Mouse (Mus musculus) cerebellum, postnatal 14 days (tissue): ENCODE measurements at regions not wholly inside any gene's neighbourhood (a gene's known extent, or its start where the extent isn't known, plus 50 kb on each side); places are given as distances from the start of the nearest gene placed in this dataset.
A peak's percentile ranks its signal among the peaks of the same experiment; 100 is the strongest.

Experiments
- DNase-seq, 2 experiments: peaks; one replicate each; pipeline ENCODE4 v3.0.0; 2021; ENCODE audit warnings: mixed read lengths in 2 of 2

DNA sequence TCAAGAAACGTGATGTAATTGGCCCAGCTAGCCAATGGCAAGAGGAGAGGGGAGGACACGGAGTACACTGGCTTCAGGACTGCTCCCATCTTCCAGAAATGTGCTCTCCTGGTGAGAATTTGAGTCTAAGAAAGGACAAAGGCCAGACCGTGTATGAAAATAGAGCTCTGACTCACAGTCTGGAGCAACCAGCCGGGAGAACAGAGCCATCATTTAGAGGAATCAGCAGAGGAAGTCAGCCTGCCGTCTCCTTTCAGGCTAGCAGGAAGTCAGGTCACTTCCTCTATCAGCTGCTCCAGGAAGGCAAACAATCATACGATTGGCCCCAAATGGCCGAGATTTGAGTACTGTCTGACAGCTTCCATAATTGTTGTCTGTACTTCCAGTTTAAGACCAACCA, 119.0 kb upstream of the Tmpo start:
- no peak for DNase-seq

DNA sequence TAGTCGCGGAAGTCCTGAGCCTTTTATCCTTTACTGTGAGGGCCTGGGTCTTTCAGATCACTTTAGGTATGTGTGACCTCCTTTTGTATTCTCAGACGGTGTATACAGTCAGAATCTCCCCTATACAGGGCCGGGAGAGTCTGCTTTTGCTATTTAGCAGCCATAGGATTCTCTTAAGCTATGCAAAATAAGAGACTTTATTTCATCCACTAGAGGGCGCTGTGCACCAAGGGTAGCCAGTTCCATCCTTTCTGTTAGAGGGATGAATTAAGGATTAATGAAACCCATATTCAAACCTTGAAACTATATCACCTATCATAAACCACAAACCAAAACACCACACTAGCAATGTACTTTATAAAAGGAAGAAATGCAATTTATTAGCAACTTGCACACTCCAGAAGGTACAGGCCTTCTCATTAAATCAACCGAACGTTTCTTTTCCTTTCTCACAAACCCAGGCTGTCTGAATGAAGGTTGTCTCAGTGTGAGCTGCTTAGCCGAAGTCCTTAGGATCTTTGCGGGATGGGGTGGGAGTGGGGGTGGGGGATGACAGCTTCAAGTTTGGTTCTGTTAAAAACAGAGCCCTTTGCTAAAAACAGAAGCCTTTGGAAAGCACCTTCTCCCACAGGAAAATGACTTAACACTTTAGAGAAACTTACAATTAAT, 116.8 kb upstream of the Tmpo start:
- DNase-seq, result peak; percentile 83 to 85

DNA sequence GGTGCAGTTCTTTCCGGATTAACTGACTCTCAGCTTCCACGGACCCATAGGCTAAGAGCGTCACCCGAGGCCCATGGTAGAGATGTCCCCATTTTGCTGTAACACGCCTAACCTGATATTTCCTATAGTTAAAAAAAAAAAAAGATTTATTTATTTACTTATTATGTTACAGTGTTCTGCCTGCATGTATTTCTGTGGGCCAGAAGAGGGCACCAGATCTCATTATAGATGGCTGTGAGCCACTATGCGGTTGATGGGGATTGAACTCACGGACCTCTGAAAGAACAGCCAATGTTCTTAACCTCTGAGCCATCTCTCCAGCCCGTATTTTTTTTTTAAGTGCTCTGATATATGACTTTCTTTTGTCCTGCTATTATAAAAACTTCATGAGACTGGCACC, 114.2 kb upstream of the Tmpo start:
- DNase-seq, result no peak

DNA sequence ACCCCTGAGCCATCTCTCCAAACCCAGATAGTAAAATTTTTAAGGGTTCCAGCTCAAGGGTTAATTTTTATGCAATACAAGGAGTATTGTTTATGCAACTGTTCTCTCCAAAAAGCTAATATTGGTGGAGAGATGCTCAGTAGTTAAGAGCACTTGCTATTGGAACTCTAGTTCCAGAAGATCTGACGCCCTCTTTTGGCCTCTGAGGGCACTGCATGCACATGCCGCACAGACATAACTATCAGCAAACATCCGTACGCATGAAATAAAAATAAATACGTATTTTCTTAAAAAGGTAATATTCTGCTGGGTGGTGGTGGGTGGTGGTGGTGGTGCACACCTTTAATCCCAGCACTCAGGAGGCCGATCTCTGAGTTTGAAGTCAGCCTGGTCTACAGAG, 112.1 kb upstream of the Tmpo start:
- peak in 1 of 2 experiments; percentile 18 for DNase-seq

DNA sequence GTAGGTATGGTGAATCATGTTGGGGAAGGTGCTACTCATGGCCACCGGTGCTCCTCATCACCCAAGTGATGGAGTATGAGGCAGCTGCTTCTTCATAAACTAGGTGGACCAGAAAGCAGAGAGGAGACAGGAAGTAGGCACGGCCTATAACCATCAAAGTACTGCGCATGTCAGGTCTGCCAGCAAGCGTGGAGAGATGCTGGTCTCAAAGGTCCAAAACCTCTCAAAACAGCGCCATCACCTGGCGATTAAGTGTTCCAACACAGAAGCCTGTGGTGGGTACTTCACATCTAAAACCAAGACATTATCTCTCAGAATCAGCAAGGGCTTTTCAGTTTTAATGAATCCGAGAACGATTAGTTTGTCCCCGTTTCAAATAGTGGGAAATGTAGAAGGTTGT, 103.1 kb upstream of the Tmpo start:
- no peak for DNase-seq

GRCm38 (mm10) chr10:91270955-91271741, 90.0 kb upstream of the Tmpo start:
- peak; percentile 92 to 94 for DNase-seq

- DNase-seq, result peak; percentile 58 to 74
These were observed 89.3 kb upstream of the Tmpo start for GRCm38 (mm10) chr10:91270268-91270954.

DNA sequence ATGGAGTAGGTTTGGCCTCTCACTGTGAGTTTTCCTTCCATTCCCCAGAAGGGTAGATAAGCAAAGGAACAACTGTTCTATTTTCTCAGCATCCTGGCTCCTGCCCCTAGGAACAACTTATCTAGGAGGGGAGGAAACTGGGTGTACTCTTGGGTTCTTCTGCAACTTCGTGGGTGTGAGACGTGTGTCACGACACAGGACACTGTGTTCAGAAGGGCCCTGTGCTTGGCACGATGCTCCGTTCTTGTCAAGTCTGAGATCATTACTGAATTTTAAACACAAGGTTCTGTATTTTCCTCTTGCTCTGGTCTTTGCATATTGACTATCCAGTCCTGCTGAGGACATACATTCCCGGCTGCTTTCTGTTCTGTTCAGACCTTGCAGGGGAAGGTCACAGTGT, 86.8 kb upstream of the Tmpo start:
- DNase-seq, result no peak

DNA sequence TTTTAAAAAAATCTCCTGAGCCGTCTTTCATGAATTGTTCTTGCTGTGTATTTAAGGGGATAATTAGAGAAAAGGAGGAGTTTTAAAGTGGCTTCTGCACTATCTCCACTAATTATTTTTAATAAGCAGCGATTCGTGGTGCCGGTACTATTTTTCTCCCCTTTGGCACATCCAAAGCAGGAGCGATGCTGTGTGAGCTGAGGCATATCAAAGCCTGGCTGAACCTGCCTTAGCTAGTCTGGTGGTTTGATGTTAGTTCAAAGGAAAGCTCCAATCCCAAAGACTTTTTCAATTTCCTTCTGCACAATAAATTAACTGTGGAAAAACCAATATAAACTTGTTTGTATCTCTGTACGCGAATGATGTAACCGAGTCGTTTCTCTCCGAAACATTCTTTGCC, 79.3 kb upstream of the Tmpo start:
- DNase-seq, result no peak

DNA sequence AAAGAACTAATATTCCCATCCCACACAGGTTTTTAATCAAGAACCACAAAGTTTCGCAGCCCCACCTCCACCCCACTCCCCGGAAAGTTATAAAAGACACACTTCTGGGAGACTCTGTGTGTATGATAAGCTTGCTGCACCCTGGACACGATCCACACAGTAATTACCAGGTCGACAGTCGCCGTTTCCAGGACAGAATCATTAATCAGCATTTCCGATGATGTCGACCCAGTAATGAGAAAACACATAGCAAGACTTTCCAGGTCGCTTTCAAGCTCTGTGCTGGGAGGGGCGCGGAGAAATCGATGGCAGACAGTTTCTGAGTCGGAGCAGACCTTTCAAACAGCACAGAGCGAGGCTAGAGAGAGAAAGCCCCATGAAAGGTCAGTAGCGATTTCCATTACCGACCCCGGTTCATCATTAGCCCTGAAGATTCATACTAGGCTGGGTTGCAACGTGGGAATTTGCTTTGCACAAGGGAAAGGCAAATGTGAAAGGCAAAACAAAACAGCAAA, 68.6 kb upstream of the Tmpo start:
- DNase-seq, result no peak

DNA sequence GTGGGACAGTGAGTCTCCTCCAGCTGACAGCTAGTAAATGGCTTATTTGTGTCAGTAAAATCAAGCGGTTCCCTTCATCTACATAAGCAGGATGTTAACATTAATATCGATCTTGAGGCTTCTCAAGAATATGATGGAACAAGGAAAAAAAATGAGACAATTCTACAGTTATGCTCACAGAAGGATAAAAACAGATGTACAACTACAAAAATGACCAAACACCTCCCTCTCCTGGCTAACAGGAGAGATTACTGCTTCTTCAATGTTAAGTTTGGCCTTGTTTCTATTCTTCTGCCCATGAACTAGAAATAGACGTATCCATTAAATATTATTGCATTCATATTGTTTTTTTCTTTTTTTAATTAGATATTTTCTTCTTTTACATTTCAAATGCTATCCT, 63.2 kb upstream of the Tmpo start:
- no peak for DNase-seq

DNA sequence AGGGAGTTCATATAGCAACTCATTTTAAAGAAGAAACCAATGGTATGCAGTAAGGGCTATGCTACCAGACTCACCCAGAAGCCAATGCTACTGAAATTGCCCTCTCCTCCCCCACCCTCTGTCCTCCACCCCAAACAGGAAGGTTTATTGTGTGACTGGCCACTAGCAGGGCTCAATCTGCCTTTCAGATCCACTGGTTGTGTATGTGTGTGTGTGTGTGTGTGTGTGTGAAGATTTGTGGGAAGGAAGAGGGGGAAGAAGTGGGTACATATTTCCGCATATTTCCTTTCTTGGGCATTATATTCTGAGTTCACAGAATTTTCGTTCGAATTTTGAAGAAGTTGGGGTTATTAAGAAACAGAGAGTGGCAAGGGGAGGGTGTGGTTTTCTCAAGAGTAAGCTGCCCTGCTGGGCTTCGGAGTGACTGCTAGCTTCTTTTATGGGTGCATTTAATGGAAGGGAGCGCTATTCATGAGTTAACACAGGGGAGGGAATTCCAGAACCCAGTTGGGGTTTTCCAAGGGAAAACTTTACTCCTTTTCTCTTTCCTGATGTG, 61.5 kb upstream of the Tmpo start:
- DNase-seq, result no peak

DNA sequence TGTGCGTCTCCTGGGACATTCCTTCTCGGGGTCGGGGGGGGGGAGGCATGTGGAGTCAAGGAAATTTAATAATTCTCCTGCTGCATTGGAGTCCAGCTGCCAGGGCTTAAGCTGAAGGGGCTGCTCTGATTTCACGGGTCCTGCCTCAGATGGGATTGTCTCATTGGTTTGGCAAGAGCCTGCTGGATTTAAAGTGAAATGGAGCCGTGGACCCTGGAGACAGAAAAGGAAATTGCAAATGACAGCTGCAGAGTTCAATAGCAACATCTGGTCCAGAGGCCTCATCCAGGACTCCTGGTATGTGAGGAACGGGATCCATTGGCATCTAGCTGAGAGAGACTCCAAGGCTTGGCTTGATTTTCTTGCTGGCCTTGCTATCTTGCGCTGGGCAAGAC, 60.5 kb upstream of the Tmpo start:
- DNase-seq, result no peak

DNA sequence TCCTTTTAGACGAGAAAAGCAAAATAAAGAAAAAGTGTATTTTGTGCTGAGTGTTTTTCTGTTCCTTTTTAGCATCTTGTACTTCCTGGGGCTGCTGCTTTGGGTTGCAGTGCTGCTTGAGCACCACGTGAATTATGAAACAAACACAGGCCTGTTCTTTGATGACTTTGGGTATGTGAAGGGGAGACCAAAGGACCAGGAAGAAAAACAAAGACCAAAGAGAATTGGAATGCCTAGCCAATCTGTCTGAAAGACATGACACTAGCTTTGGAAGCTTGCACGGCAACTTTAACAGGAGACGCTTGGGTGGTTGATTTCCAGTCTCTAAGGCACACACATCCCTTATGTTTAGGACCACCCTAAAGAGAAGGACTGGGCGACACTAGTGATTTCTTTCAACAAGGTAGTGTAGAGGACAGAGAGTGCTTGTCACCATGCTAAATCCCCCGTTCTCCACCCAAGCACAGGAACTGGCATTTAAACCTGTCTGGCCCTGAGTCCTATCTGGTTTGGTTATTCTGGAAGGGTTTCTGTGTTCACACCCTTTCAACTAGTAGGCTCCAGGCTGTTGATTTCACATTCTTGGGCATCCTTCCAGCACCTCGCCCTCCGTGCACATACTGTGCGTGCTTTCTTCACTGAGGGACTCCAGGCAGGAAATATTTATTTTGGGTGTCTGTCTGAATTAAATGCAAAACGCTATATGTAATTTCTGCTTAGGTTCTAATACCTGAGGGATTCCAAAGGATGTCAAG, 59.9 kb upstream of the Tmpo start:
- DNase-seq, result peak; percentile 28 to 35

DNA sequence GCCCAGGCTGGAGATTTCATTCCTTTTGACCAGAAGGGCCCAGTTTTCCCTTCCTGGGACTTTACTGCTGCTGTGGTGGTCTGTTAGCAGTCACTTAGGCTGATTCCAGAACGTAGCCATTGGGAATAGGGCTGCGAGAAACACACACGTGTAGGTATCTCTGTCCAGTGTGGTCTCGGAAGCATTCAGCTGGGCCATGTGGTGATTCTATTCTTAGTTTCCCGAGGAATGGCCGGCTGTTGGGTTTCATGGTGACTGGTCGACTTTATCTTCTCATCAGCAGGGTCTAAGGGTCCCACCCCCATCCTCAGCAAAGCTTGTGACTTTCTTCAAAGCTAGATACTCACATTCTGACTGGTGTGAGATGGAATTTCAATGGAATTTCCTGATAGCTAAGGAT, 59.2 kb upstream of the Tmpo start:
- no peak for DNase-seq

DNA sequence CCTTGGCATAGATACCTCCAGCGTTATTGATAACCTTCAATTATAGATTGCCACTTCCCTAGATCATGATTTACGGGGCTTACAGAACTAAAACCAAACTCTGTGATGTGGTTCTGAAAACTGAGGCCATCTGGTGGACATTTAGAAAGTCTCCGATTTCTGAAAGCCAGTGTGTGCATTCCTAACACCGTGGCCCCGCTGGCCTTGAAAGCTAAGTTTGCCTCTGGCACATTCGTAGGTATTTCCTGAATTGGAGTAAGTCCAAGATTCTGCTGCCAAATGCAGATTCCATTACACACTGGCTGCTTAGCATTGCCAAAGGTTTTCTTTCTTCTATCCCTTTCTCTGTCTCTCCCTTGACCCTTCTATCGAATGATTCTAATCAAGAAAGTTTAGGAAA, 55.7 kb upstream of the Tmpo start:
- peak; percentile 20 to 35 for DNase-seq

GRCm38 (mm10) chr10:91234709-91235108, 53.6 kb upstream of the Tmpo start:
- DNase-seq, result no peak
